Comparison of ENCODE assay signal across 8 mouse cellular contexts in genomic region chr15:3269996-3270645, GRCm38 (mm10). TPM values are rescaled to one million over a fixed set of nuclear protein-coding genes. Genes with fewer than 3 reads are reported as not detected.
DNase-seq lines count a peak whose midpoint lies in the region; ATAC-seq lines count a peak whose summit lies in the region.

No protein-coding gene starts in this region.

- peak overlapping the region; percentile 75; the same call in 1 of the 2 replicates for H3K27ac ChIP-seq in heart, embryonic 11.5 days (ENCODE audit: low read depth, low read length)
- H3K27ac ChIP-seq in kidney, embryonic 16.5 days (ENCODE audit: low read length) = peak overlapping the region; percentile 89
- no peak overlapping the region for H3K27ac ChIP-seq in midbrain, embryonic 16.5 days (ENCODE audit: low read length)

- DNase-seq in 416B (ENCODE audit: low read depth) (peak; percentile 9), ES-CJ7 (ENCODE audit: low read depth, low spot score) (peak; percentile 13)
- DNase-seq in layer of hippocampus, adult 9-10 months (ENCODE audit: low spot score) = no peak
- DNase-seq in adrenal gland, adult 8-10 months = no peak

- no peaks in the 10 kb centered on the region for H3K27me3 ChIP-seq in heart, embryonic 11.5 days (ENCODE audit: control insufficient read depth, insufficient read depth, low read length)
- H3K27me3 ChIP-seq in kidney, embryonic 16.5 days (ENCODE audit: insufficient read depth, low read length) = no peaks in the 10 kb centered on the region
- H3K27me3 ChIP-seq in midbrain, embryonic 16.5 days (ENCODE audit: control insufficient read depth, insufficient read depth, low read depth, low read length) = no peaks in the 10 kb centered on the region

- no peaks in the 10 kb centered on the region for H3K9me3 ChIP-seq in heart, embryonic 11.5 days (replicated peaks; ENCODE audit: control insufficient read depth, low read length)
- no peaks in the 10 kb centered on the region for H3K9me3 ChIP-seq in kidney, embryonic 16.5 days (ENCODE audit: low read length)
- H3K9me3 ChIP-seq in midbrain, embryonic 16.5 days (replicated peaks; ENCODE audit: control insufficient read depth, low read length, poor library complexity, severe bottlenecking) = no peaks in the 10 kb centered on the region

- no peak for ATAC-seq in heart, embryonic 11.5 days (replicated peaks; ENCODE audit: insufficient number of reproducible peaks, low FRiP score, low TSS enrichment)
- peak; percentile 19; the same call in 1 of the 2 replicates for ATAC-seq in kidney, embryonic 16.5 days (ENCODE audit: low FRiP score, low TSS enrichment)
- ATAC-seq in midbrain, embryonic 16.5 days = peak; percentile 50
- no peak for ATAC-seq in cerebellum, adult (ENCODE audit: insufficient number of reproducible peaks, low FRiP score, low TSS enrichment)

- peaks cover 2% of the 10 kb centered on the region; the same call in 1 of the 2 replicates for H3K4me1 ChIP-seq in heart, embryonic 11.5 days (ENCODE audit: control insufficient read depth, insufficient read depth, low read length)
- H3K4me1 ChIP-seq in kidney, embryonic 16.5 days (ENCODE audit: insufficient read depth, low read length) = peaks cover 10% of the 10 kb centered on the region; the same call in 1 of the 2 replicates
- H3K4me1 ChIP-seq in midbrain, embryonic 16.5 days (ENCODE audit: control insufficient read depth, insufficient read depth, low read length) = 0 out of 2 replicates have a peak, but pooled peaks cover 3% of the 10 kb centered on the region

- peak overlapping the region; percentile 60 for H3K4me2 ChIP-seq in heart, embryonic 11.5 days
- peak overlapping the region; percentile 55 for H3K4me2 ChIP-seq in kidney, embryonic 16.5 days (replicated peaks; ENCODE audit: low read depth, low read length)
- peak overlapping the region; percentile 51 for H3K4me2 ChIP-seq in midbrain, embryonic 16.5 days (ENCODE audit: low read length)

- WGBS in heart, embryonic 11.5 days (ENCODE audit: insufficient replicate concordance) = 35% methylated on average over 6 of the region's 6 CpGs
- WGBS in kidney, embryonic 16.5 days = 21% methylated on average over 6 of the region's 6 CpGs
- 16% methylated on average over 6 of the region's 6 CpGs for WGBS in midbrain, embryonic 16.5 days

- H3K4me3 ChIP-seq in heart, embryonic 11.5 days (ENCODE audit: low read depth, low read length) = peak overlapping the region; percentile 42
- H3K4me3 ChIP-seq in kidney, embryonic 16.5 days (ENCODE audit: low read length) = peak overlapping the region; percentile 51
- H3K4me3 ChIP-seq in midbrain, embryonic 16.5 days (ENCODE audit: low read depth, low read length) = no peak overlapping the region

- peak overlapping the region; percentile 85 for H3K9ac ChIP-seq in heart, embryonic 11.5 days (ENCODE audit: low read depth, low read length)
- H3K9ac ChIP-seq in kidney, embryonic 16.5 days (replicated peaks; ENCODE audit: low read length) = peak overlapping the region; percentile 51; the same call in 1 of the 2 replicates
- no peak overlapping the region for H3K9ac ChIP-seq in midbrain, embryonic 16.5 days (ENCODE audit: low read depth, low read length)

- no peaks in the 10 kb centered on the region for H3K36me3 ChIP-seq in heart, embryonic 11.5 days (ENCODE audit: control insufficient read depth, insufficient read depth, low read length)
- H3K36me3 ChIP-seq in kidney, embryonic 16.5 days (ENCODE audit: insufficient read depth, low read length) = no peaks in the 10 kb centered on the region
- no peaks in the 10 kb centered on the region for H3K36me3 ChIP-seq in midbrain, embryonic 16.5 days (ENCODE audit: control insufficient read depth, insufficient read depth, low read length)

RNA-seq across cellular contexts. Expression of gene Selenop, which starts 1.8 kb away (rescaled TPM):
- 77.8 and 83.7 TPM in 2 replicates for polyA plus RNA-seq in heart, embryonic 11.5 days (2014; fragmentation: Nextera tagmentation; extraction: Ambion mirVana)
- 158 and 163 TPM in 2 replicates for polyA plus RNA-seq in kidney, embryonic 16.5 days (2015; fragmentation: Nextera tagmentation; extraction: Ambion mirVana)
- 93.7 and 106 TPM in 2 replicates for polyA plus RNA-seq in midbrain, embryonic 16.5 days (2015; fragmentation: Nextera tagmentation; extraction: Ambion mirVana)
- 100 to 1,000 TPM; 265 to 408 (median 353) TPM for total RNA-seq in adrenal gland, adult 8-10 months (2022)

RNA-seq across cellular contexts. Expression of gene Ccdc152, which starts 33.2 kb away (rescaled TPM):
- polyA plus RNA-seq in heart, embryonic 11.5 days (2014; fragmentation: Nextera tagmentation; extraction: Ambion mirVana) = 0.18 and 0.27 TPM in 2 replicates
- polyA plus RNA-seq in kidney, embryonic 16.5 days (2015; fragmentation: Nextera tagmentation; extraction: Ambion mirVana) = 0.46 TPM in 1 of 2 replicates, not detected in the other
- 0.17 TPM in 1 of 2 replicates, not detected in the other for polyA plus RNA-seq in midbrain, embryonic 16.5 days (2015; fragmentation: Nextera tagmentation; extraction: Ambion mirVana)
- not detected for total RNA-seq in adrenal gland, adult 8-10 months (2022)

Comparison
In these comparisons a context has a peak if more than half of its experiments do, and no peak if none do; other contexts are left out.
1. DNase-seq: peak in 416B (single experiment) and ES-CJ7 (single experiment); none in layer of hippocampus, adult 9-10 months (single experiment) and adrenal gland, adult 8-10 months (single experiment).
2. ATAC-seq: peak in kidney, embryonic 16.5 days (single experiment) and midbrain, embryonic 16.5 days (single experiment); none in heart, embryonic 11.5 days (single experiment) and cerebellum, adult (single experiment).
3. Peak in every context shown above with its lines, with median percentiles within 50 percentile points of each other: H3K4me2 ChIP-seq.